Mouse (Mus musculus) left cerebral cortex, adult 2 months (tissue): ENCODE data around the gene Nr4a1. TPM values are rescaled to one million over a fixed set of nuclear protein-coding genes. Genes with fewer than 3 reads are reported as not detected.

Source experiments
- DNase-seq, 2 experiments: peaks; one replicate each; pipeline ENCODE4 v3.0.0; 2021 to 2022; ENCODE audit warnings: low spot score in 2 of 2, mixed read lengths in 1 of 2; ENCODE audit errors: extremely low spot score in 1 of 2
- H3K27ac ChIP-seq: fragments of 200-600 bp; 2 replicates; pipeline ENCODE4 v1.8.1; 2022
- H3K4me3 ChIP-seq: fragments of 200-600 bp; 2 replicates; pipeline ENCODE4 v1.8.1; 2022
- CTCF ChIP-seq: fragments of 200-600 bp; IDR thresholded peaks from 2 replicates; pipeline ENCODE4 v1.8.1; 2022; ENCODE audit warnings: antibody characterized with exemption, mild to moderate bottlenecking, moderate library complexity
- intact Hi-C: fragments of 180-260 bp; cut with DNase I; formaldehyde crosslinking; loops from one replicate; pipeline ENCODE4 v1.15.1; 2025
- total RNA-seq, 2 experiments: library from RNA; stranded (reverse); gene quantifications; 2 replicates each; pipeline ENCODE4 v1.2.3; 2021

Gene Nr4a1
- total RNA-seq, 2 experiments from 2014 or later: 155 to 210 TPM

GRCm38 (mm10) chr15:101223596-101223995 is 30.5 kb upstream of the Nr4a1 start:
- TF ChIP-seq CTCF: no peak
- H3K4me3 ChIP-seq: peak overlapping the region; percentile 99
- DNase-seq: no peak
- H3K27ac ChIP-seq: peak overlapping the region; percentile 97
- intact Hi-C loops: loop anchor here (1.0 to 10.0 kb wide), 3 partner anchors 16 to 851 kb away; partner anchors contain the start of gene Eif4b

DNA sequence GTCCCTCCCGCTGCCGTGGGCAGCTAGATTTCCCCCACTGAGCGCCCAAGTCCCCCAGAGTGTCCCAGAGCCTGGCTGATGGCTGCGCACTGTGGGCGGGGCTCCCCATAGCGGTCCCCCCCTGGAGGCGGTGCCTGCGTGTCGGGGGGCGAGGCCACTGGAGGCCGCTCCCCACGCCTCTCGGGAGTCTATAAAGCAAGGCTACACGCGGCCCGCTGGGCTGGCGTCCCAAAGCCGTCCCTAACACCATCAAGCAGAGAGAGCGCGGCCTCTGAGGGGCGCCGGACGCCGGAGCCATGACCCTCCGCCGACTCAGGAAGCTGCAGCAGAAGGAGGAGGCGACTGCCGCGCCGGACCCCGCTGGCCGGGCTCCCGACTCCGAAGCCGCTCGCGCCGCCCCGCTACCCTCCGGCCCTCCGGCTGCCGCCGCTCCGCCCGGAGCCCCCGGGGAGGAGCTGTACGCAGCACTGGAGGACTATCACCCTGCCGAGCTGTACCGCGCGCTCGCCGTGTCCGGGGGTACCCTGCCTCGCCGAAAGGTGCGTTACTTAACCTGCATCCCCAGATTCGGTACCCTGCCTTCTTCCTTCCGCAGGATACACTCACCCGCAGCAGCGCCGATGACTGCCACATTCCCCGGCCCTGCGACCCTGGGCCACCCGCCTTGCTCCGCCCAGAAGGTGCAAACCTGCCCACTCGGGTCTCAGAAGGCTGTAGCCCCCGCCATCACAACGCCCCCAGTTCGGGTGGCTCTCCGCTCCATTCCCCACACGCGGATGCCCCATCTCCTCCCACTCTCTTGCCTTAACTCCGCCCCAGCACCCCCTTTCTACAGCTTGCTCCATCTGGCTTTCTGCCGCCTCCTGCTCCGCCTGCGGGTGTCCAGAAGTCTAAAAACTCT is 29.8 kb upstream of the Nr4a1 start, which contains the start of gene Grasp:
TSS of gene Grasp (plus strand) at position 183 of the 901 bp plus-strand sequence.
- TF ChIP-seq CTCF: no peak; the same call in 1 of the 2 replicates
- peak; percentile 90 to 92 for DNase-seq
- H3K27ac ChIP-seq: peak within 1 kb of the TSS; percentile 97
- H3K4me3 ChIP-seq: peak within 1 kb of the TSS; percentile 99
- intact Hi-C loops: loop anchor here (1.0 to 10.0 kb wide), 3 partner anchors 12 to 851 kb away; partner anchors contain the start of gene Eif4b

DNA sequence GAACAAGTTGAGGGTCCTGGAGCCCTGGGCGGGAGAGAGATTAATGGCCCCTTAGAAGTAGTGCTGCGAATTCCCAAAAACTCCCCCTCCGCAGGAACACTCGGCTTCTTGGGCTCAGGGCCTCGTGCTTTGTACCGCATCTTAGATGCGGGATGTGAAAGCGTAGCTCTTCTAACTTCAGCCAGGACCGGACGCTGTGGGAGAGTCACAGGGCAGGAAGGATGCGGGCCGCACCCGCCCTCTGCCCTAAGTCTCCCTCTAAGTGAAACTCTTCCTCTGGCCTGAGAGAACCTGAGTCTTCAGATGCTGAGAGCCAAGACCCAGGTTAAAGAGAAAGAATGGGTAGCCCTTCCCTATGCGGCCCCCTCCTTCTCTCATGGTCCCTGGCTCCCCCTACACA is 29.1 kb upstream of the Nr4a1 start:
- peak overlapping the region; percentile 99 for H3K4me3 ChIP-seq
- H3K27ac ChIP-seq: peak overlapping the region; percentile 97
- TF ChIP-seq CTCF: no peak
- DNase-seq: no peak
- intact Hi-C loops: loop anchor here (1.0 to 10.0 kb wide), 4 partner anchors 11 to 850 kb away; partner anchors contain the start of gene Eif4b

- no peak for DNase-seq
- H3K4me3 ChIP-seq: peak overlapping the region; percentile 23; the same call in 1 of the 2 replicates
- TF ChIP-seq CTCF: no peak
- peak overlapping the region; percentile 72 for H3K27ac ChIP-seq
- intact Hi-C loops: loop anchor here (5.0 to 10.0 kb wide), 2 partner anchors 754 to 847 kb away; partner anchors contain the start of gene Eif4b
These were observed 26.1 kb upstream of the Nr4a1 start for GRCm38 (mm10) chr15:101227971-101228370.

- intact Hi-C loops: loop anchor here (5.0 to 10.0 kb wide), 2 partner anchors 753 to 846 kb away; partner anchors contain the start of gene Eif4b
- H3K4me3 ChIP-seq: no peak overlapping the region
- DNase-seq: no peak
- H3K27ac ChIP-seq: peak overlapping the region; percentile 72; the same call in 1 of the 2 replicates
- TF ChIP-seq CTCF: no peak
These were observed 25.0 kb upstream of the Nr4a1 start for GRCm38 (mm10) chr15:101228866-101229590.

DNA sequence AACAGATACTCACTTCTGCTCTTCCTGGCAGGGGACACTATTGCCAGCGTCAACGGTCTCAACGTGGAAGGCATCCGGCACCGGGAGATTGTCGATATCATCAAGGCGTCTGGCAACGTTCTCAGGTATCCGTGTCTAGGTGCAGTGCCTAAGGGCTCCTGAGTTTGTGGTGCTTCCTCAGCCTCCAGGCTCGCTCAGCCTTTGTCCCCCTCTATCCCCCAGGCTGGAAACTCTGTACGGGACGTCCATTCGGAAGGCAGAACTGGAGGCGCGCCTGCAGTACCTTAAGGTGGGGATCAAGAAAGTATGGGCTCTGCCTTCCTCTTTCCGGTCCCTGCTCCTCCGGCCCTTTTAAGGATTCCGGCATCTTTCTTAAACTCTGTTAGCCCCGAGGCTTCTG is 23.6 kb upstream of the Nr4a1 start:
- no peak for DNase-seq
- Histone ChIP-seq H3K27ac (no peak overlapping the region; the same call in 1 of the 2 replicates), H3K4me3 (no peak overlapping the region)
- no peak for TF ChIP-seq CTCF
- intact Hi-C loops: no loop called here

DNA sequence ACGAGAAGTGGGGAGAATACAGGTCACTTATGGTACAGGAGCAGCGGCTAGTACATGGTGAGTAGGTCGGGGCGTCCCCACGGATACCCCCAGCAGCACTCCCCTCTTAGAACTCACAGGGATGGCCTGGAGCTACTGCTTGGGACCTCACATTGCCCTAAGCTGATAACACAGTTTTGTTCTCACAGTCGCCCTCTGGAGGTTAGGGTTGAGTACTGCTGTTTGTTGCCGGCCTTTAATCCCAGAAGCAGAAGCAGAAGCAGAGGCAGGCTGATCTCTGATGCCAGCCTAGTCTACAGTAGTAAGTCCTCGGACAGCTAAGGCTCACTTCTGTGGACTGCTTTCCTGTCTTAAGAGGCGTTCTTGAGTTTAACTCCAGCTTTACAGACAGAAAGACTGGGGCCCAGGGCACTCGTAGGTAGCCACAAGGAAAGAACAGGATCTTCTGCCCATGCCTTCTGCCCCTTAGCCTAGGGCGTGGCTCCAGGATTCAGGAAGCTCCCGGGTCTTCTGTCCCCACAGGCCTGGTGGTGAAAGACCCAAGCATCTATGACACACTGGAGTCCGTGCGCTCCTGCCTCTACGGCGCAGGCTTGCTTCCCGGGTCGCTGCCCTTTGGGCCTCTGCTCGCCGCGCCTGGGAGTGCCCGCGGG is 22.9 kb upstream of the Nr4a1 start:
- no peak overlapping the region for H3K4me3 ChIP-seq
- peak overlapping the region; percentile 33 for H3K27ac ChIP-seq
- peak; percentile 52 for TF ChIP-seq CTCF
- intact Hi-C loops: no loop called here
- no peak for DNase-seq

GRCm38 (mm10) chr15:101231648-101232180 is 22.4 kb upstream of the Nr4a1 start:
- TF ChIP-seq CTCF: no peak
- no peak for DNase-seq
- intact Hi-C loops: no loop called here
- peak overlapping the region; percentile 71 for H3K27ac ChIP-seq
- H3K4me3 ChIP-seq: no peak overlapping the region

- intact Hi-C loops: no loop called here
- TF ChIP-seq CTCF: no peak
- no peak for DNase-seq
These were observed 21.5 kb upstream of the Nr4a1 start for GRCm38 (mm10) chr15:101232607-101233006.

DNA sequence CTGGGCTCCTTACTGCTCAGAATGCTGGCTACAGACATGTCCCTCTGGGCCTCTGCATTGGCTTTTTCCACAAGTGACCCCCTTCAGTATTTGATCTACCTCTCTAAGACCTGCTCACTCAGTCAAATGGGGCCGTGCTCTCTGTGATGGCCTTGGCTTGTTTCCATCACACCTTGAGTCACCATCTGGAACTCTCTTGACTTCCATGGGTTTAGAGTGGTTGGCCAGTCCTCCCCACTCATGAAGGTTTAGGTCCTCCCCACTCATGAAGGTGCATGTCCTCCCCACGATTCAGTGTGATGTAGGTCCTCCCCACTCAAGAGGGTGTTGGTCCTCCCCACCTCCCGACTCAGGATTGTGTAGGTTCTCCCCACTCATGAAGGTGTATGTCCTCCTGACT is 20.9 kb upstream of the Nr4a1 start:
- no peak overlapping the region for H3K4me3 ChIP-seq
- TF ChIP-seq CTCF: no peak
- intact Hi-C loops: no loop called here
- H3K27ac ChIP-seq: peak overlapping the region; percentile 72
- no peak for DNase-seq

More at GRCm38 (mm10) chr15:101232607-101233006, 21.5 kb upstream of the Nr4a1 start:
- Histone ChIP-seq H3K27ac (peak overlapping the region; percentile 72), H3K4me3 (no peak overlapping the region)

- DNase-seq: no peak
- no peak for TF ChIP-seq CTCF
- no peak overlapping the region for H3K4me3 ChIP-seq
- peak overlapping the region; percentile 96 for H3K27ac ChIP-seq
- intact Hi-C loops: no loop called here
These were observed 20.3 kb upstream of the Nr4a1 start for GRCm38 (mm10) chr15:101233641-101234275.
